Mouse (Mus musculus): ENCODE data around the gene Sntn. TPM values are rescaled to one million over a fixed set of nuclear protein-coding genes. Genes with fewer than 3 reads are reported as not detected.

Gene Sntn
- polyA plus RNA-seq (2012; rRNA removed), result not detected in 2 replicates

DNA sequence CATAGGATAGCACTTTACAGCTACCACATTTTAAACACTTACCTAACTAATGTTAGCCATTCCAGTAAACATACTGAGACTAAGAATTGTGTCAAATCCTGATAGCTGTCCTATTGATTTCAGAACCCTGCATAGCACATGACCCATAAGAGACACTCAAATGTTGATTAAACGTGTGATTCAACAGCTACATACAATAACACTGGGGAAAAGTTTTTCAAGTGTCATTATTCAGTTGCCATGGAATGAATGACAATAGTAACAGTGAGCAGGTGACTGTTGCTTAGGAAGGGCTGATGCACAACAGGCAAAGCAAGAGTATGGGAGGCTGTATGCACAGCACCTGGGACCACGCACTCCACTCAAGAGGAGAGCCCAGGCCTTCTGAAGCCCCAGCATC is at the start of gene Sntn:
Sntn (plus strand) TSS at position 301 of the 400 bp plus-strand sequence.
- no peak for DNase-seq (ENCODE audit: low read depth)
- TF ChIP-seq POLR2A (IDR thresholded peaks at IDR 0.05; ENCODE audit: borderline replicate concordance, extremely low read depth, insufficient read depth, insufficient read length, poor library complexity, severe bottlenecking) (no peak), CTCF (IDR thresholded peaks at IDR 0.05; ENCODE audit: borderline replicate concordance, extremely low read depth, insufficient read depth, insufficient read length) (no peak)

DNA sequence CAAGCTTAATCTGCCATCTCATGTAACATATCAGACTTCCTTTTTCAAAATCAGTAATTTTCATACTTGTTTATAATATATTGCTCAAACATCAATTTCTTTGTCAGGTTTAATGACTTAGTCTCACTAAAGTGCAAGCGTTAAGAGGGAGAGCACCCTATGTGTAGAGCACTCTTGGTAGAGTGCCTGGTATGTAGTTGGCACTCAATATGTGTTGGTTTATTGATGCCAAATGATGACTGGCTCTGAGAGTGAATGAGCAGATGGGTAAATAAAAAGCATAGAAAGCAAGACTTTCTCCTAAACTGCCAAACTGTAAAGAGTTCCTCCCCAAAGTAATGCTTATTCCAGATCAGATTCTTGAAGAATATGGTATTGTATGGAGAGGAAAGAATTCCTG is 20.8 kb upstream of the Sntn start:
- TF ChIP-seq POLR2A (IDR thresholded peaks at IDR 0.05; ENCODE audit: borderline replicate concordance, extremely low read depth, insufficient read depth, insufficient read length, poor library complexity, severe bottlenecking) (no peak), CTCF (IDR thresholded peaks at IDR 0.05; ENCODE audit: borderline replicate concordance, extremely low read depth, insufficient read depth, insufficient read length) (no peak)
- peak; percentile 81 for DNase-seq (ENCODE audit: low read depth)

DNA sequence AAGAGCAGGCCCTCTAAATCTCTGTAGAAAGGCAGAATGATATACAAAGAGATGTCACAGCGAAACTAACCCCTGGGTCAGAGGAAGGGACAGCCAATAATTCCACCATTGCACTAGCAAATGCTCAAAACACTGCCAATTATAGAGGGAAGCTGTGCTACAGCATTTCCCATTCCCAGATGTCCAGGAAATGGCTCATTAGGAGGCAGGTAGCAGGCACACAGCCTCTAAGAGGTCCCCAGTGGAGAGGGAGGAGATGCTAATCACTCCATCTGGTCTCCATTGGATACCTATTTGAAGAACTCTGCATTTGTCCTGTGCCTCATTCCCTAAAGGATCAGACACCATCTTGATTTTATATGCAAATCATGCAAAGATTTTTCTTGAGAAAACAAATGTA is 19.6 kb upstream of the Sntn start:
- peak; percentile 80 for DNase-seq (ENCODE audit: low read depth)

DNA sequence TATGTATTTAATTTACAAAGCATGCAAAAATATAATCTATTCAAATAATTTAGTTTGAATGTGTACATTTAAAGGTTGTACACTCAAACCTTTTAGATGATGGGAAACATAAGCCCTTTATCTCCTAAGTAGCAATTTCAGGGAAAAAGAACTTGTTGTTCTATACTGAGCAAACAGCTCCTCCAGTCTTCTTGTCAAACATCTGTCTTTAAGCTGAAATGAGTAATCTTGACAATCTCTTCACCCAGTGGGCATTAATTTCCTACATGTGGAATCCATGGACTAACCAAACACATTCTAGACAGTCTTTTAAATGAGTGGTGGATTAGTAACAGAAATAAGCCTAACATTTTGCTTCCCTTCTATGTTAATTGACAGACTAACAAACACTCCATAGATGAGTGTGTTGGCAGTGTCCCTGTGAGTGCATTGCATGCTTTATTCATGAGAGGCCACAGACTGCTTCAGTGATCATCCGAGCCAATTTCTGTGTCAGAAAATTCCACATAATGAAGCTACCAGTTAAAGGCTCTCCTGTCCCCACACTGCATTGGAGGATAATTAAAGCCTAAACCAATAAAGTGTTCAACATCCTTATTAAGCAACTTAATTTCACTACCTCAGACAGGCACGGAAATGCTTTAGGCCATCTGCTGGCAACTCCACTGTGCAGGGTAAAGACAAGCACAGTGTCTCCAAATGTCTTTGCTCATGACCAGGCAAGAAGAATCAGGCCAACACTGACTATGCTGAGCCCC is 19.0 kb upstream of the Sntn start:
- DNase-seq (ENCODE audit: low read depth), result peak; percentile 96
- TF ChIP-seq POLR2A (IDR thresholded peaks at IDR 0.05; ENCODE audit: borderline replicate concordance, extremely low read depth, insufficient read depth, insufficient read length, poor library complexity, severe bottlenecking) (no peak), CTCF (IDR thresholded peaks at IDR 0.05; ENCODE audit: borderline replicate concordance, extremely low read depth, insufficient read depth, insufficient read length) (no peak)

More for the DNA sequence above, 19.6 kb upstream of the Sntn start:
- TF ChIP-seq POLR2A (IDR thresholded peaks at IDR 0.05; ENCODE audit: borderline replicate concordance, extremely low read depth, insufficient read depth, insufficient read length, poor library complexity, severe bottlenecking) (no peak), CTCF (IDR thresholded peaks at IDR 0.05; ENCODE audit: borderline replicate concordance, extremely low read depth, insufficient read depth, insufficient read length) (no peak)

DNA sequence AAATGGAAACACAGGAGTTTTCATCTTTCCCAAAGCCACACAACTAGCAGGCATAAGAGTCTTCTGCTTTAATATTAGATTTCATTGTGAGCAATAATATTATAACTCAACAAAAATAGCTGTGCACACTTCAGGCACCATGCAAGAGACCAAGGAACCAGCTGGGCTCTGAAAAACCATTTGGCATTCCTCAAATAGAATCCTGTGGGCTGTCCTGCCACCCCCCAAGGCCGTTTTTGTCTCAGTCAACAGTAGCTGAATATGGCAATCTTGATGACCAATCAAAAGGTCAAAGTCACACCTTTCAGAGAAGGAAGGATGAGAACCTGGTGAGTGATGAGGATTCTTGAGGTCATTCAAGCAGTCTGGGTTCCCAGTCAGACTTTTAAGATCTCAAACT is 16.0 kb downstream of the Sntn start:
- TF ChIP-seq POLR2A (IDR thresholded peaks at IDR 0.05; ENCODE audit: borderline replicate concordance, extremely low read depth, insufficient read depth, insufficient read length, poor library complexity, severe bottlenecking), result no peak
- no peak for TF ChIP-seq CTCF (IDR thresholded peaks at IDR 0.05; ENCODE audit: borderline replicate concordance, extremely low read depth, insufficient read depth, insufficient read length)

DNA sequence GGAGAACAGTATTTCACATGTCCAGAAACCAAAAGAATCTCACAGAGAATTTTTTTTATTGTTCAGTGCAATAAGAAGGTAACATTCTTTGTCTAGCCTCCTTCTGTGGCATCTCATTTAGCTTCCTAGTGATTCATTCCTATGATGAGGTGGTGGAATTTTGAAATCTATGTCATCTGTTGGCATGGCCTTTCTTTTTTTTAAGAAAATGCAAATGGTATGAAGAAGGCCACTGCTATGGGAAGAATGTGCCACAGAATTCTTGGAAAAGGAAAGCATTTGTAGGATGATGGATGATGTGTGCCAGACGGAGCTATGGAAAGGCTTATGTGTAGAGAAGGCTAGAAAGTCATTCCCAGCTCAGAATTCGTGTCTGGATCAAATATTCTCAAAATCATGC is 19.8 kb downstream of the Sntn start:
- no peak for TF ChIP-seq CTCF (IDR thresholded peaks at IDR 0.05; ENCODE audit: borderline replicate concordance, extremely low read depth, insufficient read depth, insufficient read length)
- TF ChIP-seq POLR2A (IDR thresholded peaks at IDR 0.05; ENCODE audit: borderline replicate concordance, extremely low read depth, insufficient read depth, insufficient read length, poor library complexity, severe bottlenecking), result no peak
- DNase-seq (ENCODE audit: low read depth), result no peak

More for the DNA sequence above, 16.0 kb downstream of the Sntn start:
- DNase-seq (ENCODE audit: low read depth), result no peak

DNA sequence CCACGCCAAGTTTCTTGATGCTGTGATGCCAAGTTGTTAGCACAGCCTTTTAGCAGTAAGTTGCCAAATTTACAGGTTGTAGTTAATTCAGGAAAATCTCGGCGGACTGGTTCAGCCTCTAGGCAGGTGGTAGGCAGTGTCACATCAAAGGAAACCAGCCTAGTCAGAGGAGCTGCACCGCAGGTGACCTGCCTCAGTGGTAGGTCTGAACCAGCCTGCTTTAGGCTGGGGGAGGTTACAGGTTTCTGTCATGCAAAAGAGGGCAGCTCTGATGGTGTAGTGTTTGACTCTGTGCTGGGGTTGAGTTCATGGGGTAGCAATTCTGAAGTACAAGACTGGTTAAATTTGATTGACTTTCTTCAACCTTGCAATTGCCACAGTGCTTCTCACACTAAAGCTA is 61.6 kb downstream of the Sntn start:
- DNase-seq (ENCODE audit: low read depth), result no peak
- TF ChIP-seq POLR2A (IDR thresholded peaks at IDR 0.05; ENCODE audit: borderline replicate concordance, extremely low read depth, insufficient read depth, insufficient read length, poor library complexity, severe bottlenecking) (no peak), CTCF (IDR thresholded peaks at IDR 0.05; ENCODE audit: borderline replicate concordance, extremely low read depth, insufficient read depth, insufficient read length) (no peak)

Other genes starting within 250 kb of the Sntn start
- gene Gm281, start 243.6 kb downstream of the Sntn start, polyA plus RNA-seq (2012; rRNA removed), result not detected in 2 replicates

Data from brain, embryonic 14.5 days (tissue).